Mouse (Mus musculus) ES-Bruce4 (cell line): ENCODE results near the gene Cpne9. TPM values are rescaled to one million over a fixed set of nuclear protein-coding genes. Genes with fewer than 3 reads are reported as not detected.

ENCODE experiments used
- H3K27ac ChIP-seq: 2 replicates; pipeline ENCODE4 v1.5.1; 2012; ENCODE audit warnings: low read length, inconsistent platforms; ENCODE audit not compliant: insufficient read depth
- H3K27me3 ChIP-seq: 2 replicates; pipeline ENCODE4 v1.6.1; 2012; ENCODE audit warnings: mild to moderate bottlenecking, low read length, inconsistent platforms; ENCODE audit not compliant: control insufficient read depth, poor library complexity, insufficient read depth, severe bottlenecking
- H3K36me3 ChIP-seq: 2 replicates; pipeline ENCODE4 v1.6.1; 2012; ENCODE audit warnings: inconsistent platforms, mild to moderate bottlenecking, low read length, moderate library complexity; ENCODE audit not compliant: control insufficient read depth, poor library complexity, insufficient read depth, severe bottlenecking
- H3K4me1 ChIP-seq: one replicate; pipeline ENCODE4 v1.8.1; 2011; ENCODE audit warnings: low read length; ENCODE audit not compliant: control insufficient read depth, insufficient read depth
- H3K4me3 ChIP-seq: 2 replicates; pipeline ENCODE4 v1.5.1; 2011; ENCODE audit warnings: low read depth, mild to moderate bottlenecking, low read length
- H3K9ac ChIP-seq: 2 replicates; pipeline ENCODE4 v1.6.1; 2012; ENCODE audit warnings: low read depth, mild to moderate bottlenecking, inconsistent platforms; ENCODE audit not compliant: poor library complexity, severe bottlenecking
- H3K9me3 ChIP-seq: replicated peaks from 2 replicates; pipeline ENCODE4 v1.6.1; 2012; ENCODE audit warnings: mild to moderate bottlenecking, low read length, inconsistent platforms; ENCODE audit not compliant: control insufficient read depth, poor library complexity, insufficient read depth, severe bottlenecking
- CTCF ChIP-seq: IDR thresholded peaks from one replicate; pipeline ENCODE4 v1.8.1; 2011; ENCODE audit warnings: low read depth, low read length
- EP300 ChIP-seq: IDR thresholded peaks from 2 replicates; pipeline ENCODE4 v1.6.1; 2011; ENCODE audit warnings: low read depth, low read length; ENCODE audit not compliant: insufficient read depth
- POLR2A ChIP-seq: IDR thresholded peaks from one replicate; pipeline ENCODE4 v1.8.1; 2011; ENCODE audit warnings: low read length; ENCODE audit not compliant: insufficient read depth
- polyA plus RNA-seq: library from polyadenylated mRNA; stranded (reverse); fragments of >200 nt; gene quantifications from 2 replicates; pipeline ENCODE4 v1.2.4, GENCODE M21; 2011; ENCODE audit warnings: low read depth; ENCODE audit not compliant: missing spikeins, insufficient read depth, insufficient read length

Gene Cpne9
- polyA plus RNA-seq, 1 experiment, result 3.7 TPM

DNA sequence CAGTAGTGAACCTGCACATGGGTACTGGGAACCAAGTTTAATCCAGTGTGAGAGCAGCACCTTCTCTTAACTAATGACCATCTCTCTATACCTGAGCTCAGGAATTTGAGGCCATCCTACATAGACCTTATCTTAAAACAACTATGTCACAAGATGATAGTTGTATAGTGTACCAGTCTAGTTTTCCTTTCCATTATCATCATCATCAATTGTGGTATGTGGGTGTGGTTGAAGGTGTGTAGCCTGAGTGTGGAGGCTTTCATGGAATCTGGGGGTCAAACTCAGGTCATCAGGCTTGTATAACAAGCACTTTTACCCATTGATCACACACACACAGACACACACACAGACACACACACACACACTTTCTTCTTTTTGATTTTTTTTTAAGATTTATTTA, 68.4 kb downstream of the Cpne9 start:
- TF ChIP-seq POLR2A (no peak), CTCF (no peak), EP300 (no peak)
- Histone ChIP-seq H3K9me3 (no peaks in the 10 kb centered on the region), H3K4me1 (no peaks in the 10 kb centered on the region), H3K36me3 (no peaks in the 10 kb centered on the region), H3K27me3 (no peaks in the 10 kb centered on the region), H3K27ac (0 out of 2 replicates have a peak overlapping the region, but pooled peaks have one; percentile 20), H3K4me3 (no peak overlapping the region), H3K9ac (no peak overlapping the region)

DNA sequence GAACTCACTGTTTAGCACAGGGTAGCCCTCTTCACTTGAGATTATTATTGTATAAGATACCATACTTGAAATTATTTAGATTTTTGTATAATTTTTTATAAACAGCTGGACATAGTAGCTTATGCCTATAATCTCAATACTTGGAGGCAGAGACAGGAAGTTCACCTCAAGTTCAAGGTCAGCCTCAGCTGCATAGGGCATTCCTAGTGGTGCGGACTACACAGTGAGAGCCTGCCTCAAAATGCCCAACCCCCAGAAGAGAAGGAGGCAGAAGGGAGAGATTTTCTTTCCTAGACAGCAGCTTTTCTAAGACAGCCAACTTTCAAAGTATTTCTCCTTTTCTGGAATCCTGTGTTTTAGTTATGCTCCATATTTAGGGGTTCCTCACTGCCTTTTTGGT, 69.1 kb downstream of the Cpne9 start:
- H3K27me3 ChIP-seq, result no peaks in the 10 kb centered on the region
- no peak overlapping the region for H3K4me3 ChIP-seq
- no peak overlapping the region for H3K27ac ChIP-seq
- H3K36me3 ChIP-seq, result no peaks in the 10 kb centered on the region
- H3K9ac ChIP-seq, result no peak overlapping the region
- H3K4me1 ChIP-seq, result no peaks in the 10 kb centered on the region
- no peaks in the 10 kb centered on the region for H3K9me3 ChIP-seq
- TF ChIP-seq CTCF (no peak), POLR2A (no peak), EP300 (no peak)

DNA sequence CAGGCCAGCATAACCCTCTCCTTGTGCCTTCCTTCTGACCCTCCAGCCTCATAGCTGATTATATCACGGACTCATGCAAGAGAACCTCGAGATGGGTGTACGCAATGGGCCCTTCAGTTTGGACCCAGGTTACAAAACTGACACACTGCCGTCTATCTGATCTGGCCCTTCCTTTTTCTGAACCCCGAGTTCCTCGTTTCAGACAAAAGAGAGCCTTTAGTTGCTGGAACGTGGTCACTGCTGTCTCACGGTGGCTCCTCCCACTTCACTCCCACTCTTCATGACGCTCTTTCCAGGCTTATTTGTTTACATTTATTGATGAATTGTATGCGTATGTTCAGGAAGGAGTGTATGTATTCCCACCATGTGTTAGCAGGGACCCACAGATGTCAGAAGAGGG, 69.5 kb downstream of the Cpne9 start:
- Histone ChIP-seq H3K9ac (no peak overlapping the region), H3K27me3 (no peaks in the 10 kb centered on the region), H3K36me3 (no peaks in the 10 kb centered on the region), H3K4me1 (no peaks in the 10 kb centered on the region), H3K9me3 (no peaks in the 10 kb centered on the region), H3K27ac (no peak overlapping the region), H3K4me3 (no peak overlapping the region)
- TF ChIP-seq POLR2A, result no peak
- no peak for TF ChIP-seq CTCF
- no peak for TF ChIP-seq EP300

DNA sequence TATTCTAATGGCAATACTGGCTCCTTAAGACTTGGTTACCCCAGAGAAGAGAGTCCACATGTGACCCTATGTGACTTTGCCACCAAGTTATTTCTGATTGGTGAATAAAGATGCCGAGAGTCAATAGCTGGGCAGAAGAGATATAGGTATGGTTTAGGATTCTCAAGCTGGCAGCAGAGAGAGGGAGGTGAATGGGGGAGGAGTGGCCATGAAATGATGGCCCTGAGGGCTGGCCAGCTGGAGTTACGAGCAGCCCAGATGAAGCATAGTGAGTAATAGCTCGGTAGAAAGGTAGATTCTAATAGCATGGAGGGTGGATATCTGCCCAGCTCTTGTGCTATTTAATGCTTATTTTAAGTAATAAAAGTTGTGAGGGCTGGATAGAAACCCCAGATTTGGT, 70.7 kb downstream of the Cpne9 start:
- Histone ChIP-seq H3K4me1 (no peaks in the 10 kb centered on the region), H3K36me3 (no peaks in the 10 kb centered on the region), H3K9me3 (no peaks in the 10 kb centered on the region), H3K27ac (no peak overlapping the region), H3K4me3 (no peak overlapping the region), H3K27me3 (no peaks in the 10 kb centered on the region), H3K9ac (no peak overlapping the region)
- no peak for TF ChIP-seq EP300
- TF ChIP-seq CTCF, result no peak
- no peak for TF ChIP-seq POLR2A

DNA sequence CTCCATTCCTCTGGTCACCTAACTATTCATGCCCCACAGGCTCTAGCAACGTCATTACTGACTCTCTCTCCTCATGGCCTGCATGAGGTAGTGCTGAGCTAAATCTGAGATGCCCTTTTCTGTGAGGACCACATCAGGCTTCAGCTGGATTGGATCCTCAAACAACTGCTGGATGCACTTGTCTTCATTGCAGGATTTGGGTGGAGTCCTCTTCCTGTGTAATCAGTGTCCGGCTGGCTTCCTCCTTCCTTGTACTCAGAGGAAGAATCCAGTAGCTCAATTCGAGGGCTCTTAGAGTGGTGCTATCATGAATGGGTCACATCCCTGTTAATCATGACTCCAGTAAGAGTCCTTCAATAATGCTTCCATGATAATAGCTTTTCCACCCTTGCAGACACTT, 71.6 kb downstream of the Cpne9 start:
- H3K4me3 ChIP-seq, result no peak overlapping the region

More for the DNA sequence above, 71.6 kb downstream of the Cpne9 start:
- H3K4me1 ChIP-seq, result no peaks in the 10 kb centered on the region
- H3K27me3 ChIP-seq, result no peaks in the 10 kb centered on the region
- H3K9ac ChIP-seq, result no peak overlapping the region
- TF ChIP-seq CTCF, result no peak
- TF ChIP-seq POLR2A, result no peak
- TF ChIP-seq EP300, result no peak
- H3K27ac ChIP-seq, result no peak overlapping the region
- H3K36me3 ChIP-seq, result no peaks in the 10 kb centered on the region
- no peaks in the 10 kb centered on the region for H3K9me3 ChIP-seq

Other genes starting within 250 kb of the Cpne9 start
- 77.5 and 79.8 TPM in 2 replicates for gene Thumpd3, start 236.1 kb upstream of the Cpne9 start, polyA plus RNA-seq
- gene Setd5, start 204.9 kb upstream of the Cpne9 start, polyA plus RNA-seq, result 228 and 233 TPM in 2 replicates
- 1.7 and 2.5 TPM in 2 replicates for gene Lhfpl4, start 86.9 kb upstream of the Cpne9 start, polyA plus RNA-seq
- gene Mtmr14, start 44.5 kb upstream of the Cpne9 start, polyA plus RNA-seq, result 58.8 and 62.4 TPM in 2 replicates
- gene Brpf1, start 24.8 kb downstream of the Cpne9 start, polyA plus RNA-seq, result 26.7 and 27.0 TPM in 2 replicates
- 24.2 and 26.8 TPM in 2 replicates for gene Ogg1, start 44.7 kb downstream of the Cpne9 start, polyA plus RNA-seq
- gene Camk1, start 61.7 kb downstream of the Cpne9 start, polyA plus RNA-seq, result 7.6 and 7.7 TPM in 2 replicates
- 41.0 and 41.4 TPM in 2 replicates for gene Tada3, start 95.6 kb downstream of the Cpne9 start, polyA plus RNA-seq
- 120 and 130 TPM in 2 replicates for gene Arpc4, start 95.8 kb downstream of the Cpne9 start, polyA plus RNA-seq
- gene Ttll3, start 107.0 kb downstream of the Cpne9 start, polyA plus RNA-seq, result 2.9 and 3.8 TPM in 2 replicates
- gene Rpusd3, start 137.0 kb downstream of the Cpne9 start, polyA plus RNA-seq, result 13.8 and 32.6 TPM in 2 replicates
- not detected in 2 replicates for gene Cidec, start 153.5 kb downstream of the Cpne9 start, polyA plus RNA-seq
- 30.0 and 34.3 TPM in 2 replicates for gene Jagn1, start 160.3 kb downstream of the Cpne9 start, polyA plus RNA-seq
- 3.1 and 4.9 TPM in 2 replicates for gene Il17re, start 176.2 kb downstream of the Cpne9 start, polyA plus RNA-seq
- 3.3 TPM in 2 replicates for gene Il17rc, start 189.1 kb downstream of the Cpne9 start, polyA plus RNA-seq
- gene Creld1, start 201.0 kb downstream of the Cpne9 start, polyA plus RNA-seq, result 23.2 and 30.7 TPM in 2 replicates
- 0.51 TPM in 1 of 2 replicates, not detected in the other for gene Prrt3, start 219.6 kb downstream of the Cpne9 start, polyA plus RNA-seq
- 28.4 and 33.5 TPM in 2 replicates for gene Emc3, start 249.3 kb downstream of the Cpne9 start, polyA plus RNA-seq
- gene Fancd2, start 249.4 kb downstream of the Cpne9 start, polyA plus RNA-seq, result 76.2 and 85.4 TPM in 2 replicates